Mouse (Mus musculus) left cerebral cortex, postnatal 36 days (tissue): Measurements from ENCODE around the gene Vps11. TPM values are rescaled to one million over a fixed set of nuclear protein-coding genes. Genes with fewer than 3 reads are reported as not detected.
"Not testable (repeated sequence)": the region's sequence is repeated elsewhere in the genome, so short reads cannot be mapped to it uniquely, and the experiment has no call there.

Experiments used
- DNase-seq, 2 experiments: peaks; one replicate each; pipeline ENCODE4 v3.0.0; 2021 to 2022; ENCODE audit warnings: low spot score in 2 of 2, mixed read lengths in 1 of 2
- intact Hi-C: fragments of 180-260 bp; cut with DNase I; formaldehyde crosslinking; loops from one replicate; pipeline ENCODE4 v1.15.1; 2025
- total RNA-seq, 2 experiments: library from RNA; stranded (reverse); gene quantifications; 2 replicates each; pipeline ENCODE4 v1.2.3; 2021

The Vps11 gene
- total RNA-seq, result 10 to 100 TPM; 52.5 to 55.5 TPM

DNA sequence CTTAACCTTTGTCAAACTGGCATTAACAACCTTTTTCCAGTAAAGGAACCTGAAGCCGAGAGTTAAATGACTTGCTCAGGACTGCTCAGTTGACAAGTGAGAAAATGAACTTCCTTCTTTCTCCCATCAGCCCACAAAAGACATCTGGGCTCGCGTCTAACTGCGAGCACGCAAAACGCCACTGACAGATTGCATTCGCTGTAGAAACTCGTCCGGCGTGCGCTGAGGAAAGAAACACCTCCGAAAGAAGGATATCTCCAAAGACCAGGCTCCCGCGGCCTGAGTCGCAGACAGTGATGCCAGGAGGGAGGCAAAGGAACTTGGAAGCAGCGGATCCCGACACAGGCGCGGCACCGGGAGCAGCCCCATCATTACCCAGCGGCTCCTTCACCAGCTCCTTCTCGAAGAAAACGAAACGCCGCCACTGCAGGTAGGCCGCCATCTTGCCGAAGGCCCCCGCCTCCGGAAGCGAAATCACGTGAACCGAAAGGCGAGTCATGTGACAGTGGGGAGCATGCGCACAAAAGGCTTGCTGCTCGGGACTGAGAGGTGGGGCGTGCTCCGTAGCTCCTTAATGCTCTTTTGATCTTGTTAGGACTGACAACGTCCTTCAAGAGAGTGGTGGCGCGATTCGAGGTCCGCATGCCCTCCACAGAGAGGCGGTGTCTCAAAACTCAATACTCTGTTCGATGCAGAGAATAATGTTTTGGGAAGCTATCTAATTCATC, at the start of gene Vps11:
Gene Vps11, minus strand, starts transcription at position 481 of the 728 bp plus-strand sequence.
- DNase-seq, result peak; percentile 91 to 94
- intact Hi-C loops, result no loop called here

DNA sequence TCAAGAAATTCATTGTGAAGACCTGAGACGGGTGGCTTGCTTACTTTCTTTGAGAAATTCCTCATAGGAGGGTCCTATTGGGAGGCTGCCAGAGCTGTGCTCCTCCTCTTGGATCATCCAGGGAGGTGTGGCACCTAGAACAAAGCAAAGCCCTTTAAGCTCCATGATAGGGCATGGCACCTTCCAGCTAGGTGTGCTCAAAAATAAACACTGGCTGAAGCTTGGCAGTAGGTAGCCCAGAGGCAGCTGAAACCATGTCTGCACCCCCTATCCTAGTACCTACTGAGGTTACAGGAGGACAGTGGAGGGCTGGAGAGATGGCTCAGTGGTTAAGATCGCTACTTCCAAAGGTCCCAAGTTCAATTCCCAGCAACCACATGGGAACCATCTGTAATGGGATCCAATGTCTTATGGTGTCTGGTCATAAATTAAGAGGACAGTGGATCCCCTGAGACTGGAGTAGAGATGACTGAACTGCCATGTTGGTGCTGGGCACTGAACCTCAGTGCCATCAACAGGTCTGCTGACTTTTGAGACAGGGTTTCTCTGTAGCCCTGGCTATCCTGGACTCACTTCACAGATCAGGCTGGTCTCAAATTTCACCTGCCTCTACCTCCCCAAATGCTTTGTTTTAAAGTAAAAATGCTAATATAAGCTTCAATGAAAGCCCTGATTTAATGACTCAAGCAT, 49.3 kb upstream of the Vps11 start:
- DNase-seq, result no peak
- intact Hi-C loops, result no loop called here

DNA sequence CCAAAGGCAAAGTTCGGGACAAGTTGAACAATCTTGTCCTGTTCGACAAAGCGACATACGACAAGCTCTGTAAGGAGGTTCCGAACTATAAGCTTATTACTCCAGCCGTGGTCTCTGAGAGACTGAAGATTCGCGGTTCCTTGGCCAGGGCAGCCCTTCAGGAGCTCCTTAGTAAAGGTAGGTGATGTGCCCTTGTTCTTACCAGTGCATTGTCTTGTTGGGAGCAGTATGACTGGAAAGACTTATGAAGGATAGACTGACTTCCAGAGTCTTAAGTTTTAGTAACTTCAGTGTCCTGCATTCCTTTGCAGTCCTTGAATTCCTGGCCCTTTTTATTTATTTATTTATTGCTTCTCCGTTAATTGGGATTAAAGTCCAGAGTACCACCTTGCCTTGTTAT, 47.2 kb upstream of the Vps11 start:
- DNase-seq, intact Hi-C loops: not testable (repeated sequence)

DNA sequence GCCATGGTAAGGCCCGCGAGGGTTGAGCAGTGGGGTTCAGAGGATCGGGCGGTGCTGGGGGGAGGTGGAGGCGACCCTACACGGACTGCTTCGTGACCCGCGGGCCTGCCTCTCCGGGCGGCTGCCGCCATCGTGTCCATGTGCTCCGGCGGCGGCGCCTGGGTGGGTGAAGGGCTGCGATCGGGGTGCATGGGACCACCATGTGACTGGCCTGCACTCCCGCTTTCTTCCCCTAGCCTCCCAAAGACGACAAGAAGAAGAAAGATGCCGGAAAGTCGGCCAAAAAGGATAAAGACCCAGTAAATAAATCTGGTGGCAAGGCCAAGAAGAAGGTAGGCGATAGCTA, 46.3 kb upstream of the Vps11 start:
- no peak for DNase-seq
- intact Hi-C loops, result no loop called here

DNA sequence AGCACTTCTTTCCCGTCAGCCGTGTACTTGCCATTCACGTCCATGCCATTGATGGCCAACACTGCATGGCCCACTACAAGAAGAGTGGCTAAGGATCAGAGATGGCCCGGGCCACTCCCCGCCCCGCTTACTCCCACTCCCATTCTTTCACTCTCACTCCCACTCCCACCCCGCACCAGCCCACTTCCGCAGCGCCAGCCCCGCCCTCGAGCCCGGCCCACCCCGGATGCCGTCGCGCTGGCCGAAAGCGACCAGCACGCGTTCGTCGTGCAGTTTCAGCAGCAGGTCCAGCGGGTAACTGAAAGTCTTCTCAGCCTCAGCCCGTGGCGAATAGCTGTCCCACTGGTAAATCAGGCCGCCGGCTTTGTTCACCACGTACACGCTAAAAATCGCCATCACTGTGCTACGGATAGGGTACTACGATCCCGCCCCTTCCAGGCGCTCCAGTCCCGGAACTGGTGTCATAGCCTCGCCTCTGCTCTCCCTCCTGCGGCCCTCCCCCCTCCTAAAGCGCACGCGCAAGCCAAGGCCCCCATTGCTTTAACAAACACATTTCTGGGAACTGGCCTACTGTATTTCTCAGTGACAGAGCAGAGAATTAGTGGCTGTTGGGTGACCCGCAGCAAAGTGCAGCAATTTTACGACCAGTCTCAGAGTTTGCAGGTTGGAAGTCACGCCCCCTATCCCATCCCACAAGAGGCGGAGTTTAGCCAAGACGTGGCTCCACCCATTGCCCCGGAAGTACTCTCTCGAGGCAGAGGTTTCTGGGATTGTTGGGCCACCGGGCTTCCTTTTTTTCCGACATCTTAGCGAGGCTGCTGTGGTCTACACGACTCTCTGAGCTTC, 45.7 kb upstream of the Vps11 start, which contains the start of the genes Rps25 and Trappc4:
Gene Rps25, plus strand, starts transcription at position 234 of the 846 bp plus-strand sequence.
Gene Trappc4, minus strand, starts transcription at position 695 of the 846 bp plus-strand sequence.
- intact Hi-C loops, result no loop called here
- DNase-seq, result peak; percentile 91

DNA sequence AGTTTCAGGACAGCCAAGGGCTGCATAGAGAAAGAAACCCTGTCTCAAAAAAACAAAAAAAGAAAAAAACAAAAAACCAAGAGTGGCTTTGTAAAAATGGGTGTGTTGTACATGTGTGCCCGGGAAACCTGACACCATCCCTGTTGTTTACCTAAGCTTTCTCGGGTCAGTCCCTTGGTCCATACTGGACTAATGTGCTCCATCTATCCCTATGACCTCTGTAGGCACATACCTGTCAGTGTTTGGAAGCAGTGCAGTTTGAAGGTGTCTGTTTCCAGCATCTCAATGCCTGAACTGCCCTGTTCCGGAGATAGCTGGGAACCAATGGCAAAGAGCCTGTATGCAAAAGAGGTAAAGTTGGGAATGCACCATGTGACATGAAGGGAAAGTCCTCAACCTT, 43.5 kb upstream of the Vps11 start:
- no peak for DNase-seq
- intact Hi-C loops, result no loop called here

DNA sequence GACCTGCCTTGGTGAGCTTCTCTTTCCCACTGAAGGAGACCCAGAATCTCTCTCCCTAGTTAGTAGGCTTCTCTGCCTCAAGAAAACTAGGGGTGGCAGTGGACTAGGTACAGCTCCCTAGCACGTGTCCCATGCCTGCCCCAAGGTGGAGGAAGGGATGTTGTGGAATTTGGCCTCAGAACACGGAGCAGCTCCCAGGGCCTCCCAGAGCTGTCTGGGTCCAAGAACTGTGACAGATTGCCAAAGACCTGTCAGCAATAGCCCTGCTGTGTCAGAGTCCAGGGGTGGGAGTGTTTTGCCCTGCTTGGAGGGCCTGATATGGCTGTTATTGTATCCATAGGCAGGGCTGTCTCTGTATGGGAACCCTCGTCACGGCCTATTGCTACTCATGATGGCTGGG, 39.6 kb upstream of the Vps11 start:
- intact Hi-C loops, result no loop called here

DNA sequence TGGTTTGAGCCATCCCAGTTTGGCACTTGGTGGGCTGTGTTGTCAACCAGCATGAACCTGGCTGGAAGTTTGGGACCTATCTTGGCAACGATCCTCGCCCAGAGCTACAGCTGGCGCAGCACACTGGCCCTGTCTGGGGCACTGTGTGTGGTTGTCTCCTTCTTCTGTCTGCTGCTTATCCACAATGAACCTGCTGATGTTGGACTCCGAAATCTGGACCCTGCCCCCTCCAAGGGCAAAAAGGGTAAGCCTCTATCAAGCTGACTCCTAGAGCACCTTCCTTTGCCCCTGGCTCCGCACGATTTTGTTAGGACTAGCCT, 38.3 kb upstream of the Vps11 start:
- intact Hi-C loops, result loop anchor here (10.0 kb wide), 1 partner anchor 415 kb away; no protein-coding TSS in a partner anchor
- DNase-seq, result no peak

More for the DNA sequence above, 39.6 kb upstream of the Vps11 start:
- DNase-seq, result no peak

DNA sequence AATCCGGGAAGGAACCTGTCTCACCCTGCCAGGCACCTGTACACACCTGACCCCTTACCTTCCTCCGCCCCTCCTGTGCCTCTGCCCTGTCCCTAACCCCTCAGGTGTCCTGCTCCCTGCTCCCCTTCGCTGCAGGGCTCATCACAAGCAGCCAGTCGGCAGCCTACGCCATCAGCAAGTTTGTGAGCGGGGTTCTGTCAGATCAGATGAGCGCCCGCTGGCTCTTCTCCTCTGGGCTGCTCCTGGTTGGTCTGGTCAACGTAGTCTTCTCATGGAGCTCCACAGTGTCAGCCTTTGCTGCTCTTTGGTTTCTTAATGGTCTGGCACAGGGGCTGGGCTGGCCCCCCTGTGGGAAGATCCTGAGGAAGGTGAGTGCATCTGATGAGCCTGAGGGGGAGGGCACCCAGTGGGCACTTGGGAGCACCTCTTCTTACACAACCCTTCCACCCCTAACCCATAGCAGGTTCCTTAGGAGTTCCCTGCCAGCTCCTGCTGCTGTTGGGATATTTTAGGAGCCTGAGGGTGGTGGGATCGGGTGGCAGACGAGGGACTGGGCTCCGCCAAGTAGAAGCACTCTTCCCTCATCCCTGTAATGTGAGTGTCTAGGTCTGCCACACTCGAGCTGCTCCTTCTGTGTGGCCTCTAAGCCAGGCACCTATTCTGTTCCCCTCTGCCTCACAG, 37.8 kb upstream of the Vps11 start:
- intact Hi-C loops, result loop anchor here (10.0 kb wide), 1 partner anchor 414 kb away; no protein-coding TSS in a partner anchor
- DNase-seq, result peak in 1 of 2 experiments; percentile 11

DNA sequence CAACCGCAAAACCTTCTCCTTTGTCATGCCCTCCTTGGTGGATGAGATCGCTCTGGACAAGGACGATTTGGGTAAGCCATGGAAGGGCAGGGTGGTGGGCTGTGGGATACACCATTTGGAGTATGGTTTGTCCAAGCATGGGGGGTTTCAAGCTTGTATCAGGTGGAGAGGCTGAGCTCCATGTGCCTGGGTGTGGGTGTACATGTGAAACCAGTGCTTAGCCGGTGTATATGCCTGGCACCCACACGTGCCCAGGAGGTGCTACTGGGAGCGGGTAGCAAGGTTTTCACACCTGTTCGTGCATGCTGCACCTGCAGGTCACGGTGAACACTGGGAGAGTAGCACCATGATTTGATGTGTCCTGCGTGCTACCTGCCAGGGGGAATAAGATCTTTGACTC, 37.1 kb upstream of the Vps11 start:
- intact Hi-C loops, result loop anchor here (10.0 kb wide), 1 partner anchor 414 kb away; no protein-coding TSS in a partner anchor
- peak in 1 of 2 experiments; percentile 18 for DNase-seq

DNA sequence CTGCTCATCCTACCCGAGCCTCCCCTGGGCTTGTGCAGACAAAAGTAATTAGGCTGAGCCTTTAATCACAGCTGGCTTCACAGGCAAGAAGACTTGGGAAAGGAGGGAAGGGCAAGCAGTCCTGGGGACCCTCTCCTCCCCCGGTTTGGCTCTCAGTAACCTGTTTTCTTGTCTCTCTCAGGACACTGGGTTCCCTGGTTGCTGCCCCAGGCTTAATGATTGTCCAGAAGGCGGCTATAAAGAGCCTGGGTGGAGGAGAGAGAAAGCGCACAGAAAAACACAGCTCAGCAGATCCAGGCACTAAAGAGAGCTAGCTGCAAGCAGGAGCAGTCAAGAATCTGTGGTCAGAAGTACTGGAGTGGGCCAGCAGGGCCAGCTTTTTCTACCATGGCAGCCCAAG, 36.6 kb upstream of the Vps11 start:
- peak in 1 of 2 experiments; percentile 22 for DNase-seq
- intact Hi-C loops, result loop anchor here (10.0 kb wide), 1 partner anchor 413 kb away; no protein-coding TSS in a partner anchor

DNA sequence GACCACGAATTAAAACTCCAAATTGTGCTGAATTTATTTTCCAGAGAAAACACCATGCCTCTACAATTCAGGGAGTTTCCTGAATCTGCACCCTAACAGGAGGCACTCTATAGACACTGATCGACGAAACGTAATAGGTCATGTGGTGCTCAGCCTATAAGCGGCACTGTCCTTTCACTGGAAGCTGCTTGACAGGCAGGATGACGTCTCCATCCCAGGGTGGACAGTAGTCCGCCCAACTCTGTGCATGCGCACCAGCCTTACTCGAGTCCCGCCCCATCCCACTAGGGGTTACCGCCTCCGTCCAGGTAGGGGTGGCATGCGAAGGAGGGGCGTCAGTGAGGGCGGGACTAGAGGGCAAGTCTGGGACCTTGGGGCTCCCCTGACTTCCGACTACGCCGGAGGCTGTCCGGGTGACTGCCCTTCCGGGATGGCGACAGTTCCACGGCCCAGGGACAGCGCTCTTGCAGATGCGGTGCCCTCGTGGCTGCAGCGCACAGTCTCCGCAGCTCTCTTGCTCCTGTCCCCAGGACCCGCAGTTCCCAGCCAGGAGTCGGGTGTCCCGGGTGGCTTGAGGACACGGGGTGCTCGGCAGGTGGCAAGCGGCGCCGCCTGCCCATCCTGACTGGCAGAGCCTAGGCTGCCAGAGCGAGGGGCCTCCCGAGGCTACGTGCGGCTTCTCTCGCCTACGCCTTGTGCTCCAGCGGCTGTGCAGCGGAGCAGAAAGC, 35.4 kb upstream of the Vps11 start, which contains the start of gene Slc37a4:
Gene Slc37a4, plus strand, starts transcription at position 169 of the 728 bp plus-strand sequence.
- intact Hi-C loops, result loop anchor here (10.0 kb wide), 1 partner anchor 412 kb away; no protein-coding TSS in a partner anchor
- peak; percentile 92 for DNase-seq

DNA sequence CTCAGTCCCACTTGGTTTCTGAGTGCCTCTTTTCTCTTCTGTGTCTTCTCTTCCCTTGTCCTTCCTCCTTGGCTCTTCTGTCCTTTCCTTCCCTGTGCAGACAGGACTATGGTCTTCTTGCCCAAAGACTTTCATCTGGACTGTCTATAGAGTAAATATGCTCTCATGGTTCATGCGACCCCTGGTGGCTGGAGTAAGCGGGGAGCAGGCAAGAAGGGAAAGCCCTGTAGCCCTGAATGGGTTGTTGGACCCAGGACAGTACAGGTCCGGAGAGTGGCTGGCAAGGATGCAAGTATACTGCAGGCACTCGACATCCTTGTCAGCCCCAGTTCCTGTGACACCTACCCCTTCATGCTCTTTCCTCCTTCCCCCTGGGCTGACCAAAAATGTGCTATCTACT, 30.0 kb upstream of the Vps11 start:
- intact Hi-C loops, result loop anchor here (5.0 to 10.0 kb wide), 2 partner anchors 264 to 407 kb away; no protein-coding TSS in a partner anchor
- DNase-seq, result peak; percentile 33 to 46

DNA sequence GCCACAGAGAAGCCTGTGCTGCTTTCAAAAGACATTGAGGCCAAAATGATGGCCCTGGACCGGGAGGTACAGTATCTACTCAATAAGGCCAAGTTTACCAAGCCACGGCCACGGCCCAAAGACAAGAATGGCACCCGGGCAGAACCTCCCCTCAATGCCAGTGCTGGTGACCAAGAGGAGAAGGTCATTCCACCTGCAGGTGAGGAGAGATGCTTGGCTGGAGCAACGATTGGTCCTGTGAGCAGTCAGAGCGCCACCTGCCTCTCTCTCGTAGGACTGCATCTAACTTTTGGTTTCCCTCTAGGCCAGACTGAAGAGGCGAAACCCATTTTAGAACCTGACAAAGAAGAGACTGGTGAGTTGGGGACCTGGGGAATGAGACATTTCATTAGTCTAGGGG, 27.8 kb upstream of the Vps11 start:
- intact Hi-C loops, result no loop called here

DNA sequence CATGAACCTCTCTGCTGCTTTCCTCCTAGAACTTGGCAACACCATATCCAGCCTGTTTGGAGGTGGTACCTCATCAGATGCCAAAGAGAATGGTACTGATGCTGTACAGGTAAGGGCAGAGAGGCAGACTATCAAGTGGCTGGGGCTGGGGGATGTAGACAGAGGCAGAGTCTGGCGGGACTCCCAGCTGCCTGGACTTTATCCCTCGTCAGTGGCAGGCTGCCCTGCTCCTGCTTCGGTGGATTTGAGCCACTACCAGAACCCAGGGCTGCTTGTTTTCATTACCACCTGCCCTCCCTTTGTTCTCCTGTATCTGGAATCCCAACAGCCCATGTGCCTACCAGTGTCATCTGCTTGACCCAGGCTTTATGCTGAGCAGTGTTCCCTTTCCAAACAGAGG, 25.8 kb upstream of the Vps11 start:
- intact Hi-C loops, result no loop called here

More for the DNA sequence above, 27.8 kb upstream of the Vps11 start:
- no peak for DNase-seq

DNA sequence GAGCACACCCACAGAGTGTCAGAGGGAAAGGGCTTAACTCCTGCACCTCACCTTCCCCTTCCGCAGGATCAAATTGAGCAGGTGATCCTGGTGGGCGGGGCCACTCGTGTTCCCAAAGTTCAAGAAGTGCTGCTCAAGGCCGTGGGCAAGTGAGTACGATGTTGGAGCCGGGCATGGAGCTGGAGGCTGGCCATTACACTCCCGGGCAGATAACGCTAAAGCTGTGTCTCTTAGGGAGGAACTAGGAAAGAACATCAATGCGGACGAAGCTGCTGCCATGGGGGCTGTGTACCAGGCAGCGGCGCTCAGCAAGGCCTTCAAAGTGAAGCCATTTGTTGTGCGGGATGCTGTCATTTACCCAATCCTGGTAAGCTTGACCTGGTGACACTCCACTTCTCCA, 23.1 kb upstream of the Vps11 start:
- no peak for DNase-seq
- intact Hi-C loops, result no loop called here

More for the DNA sequence above, 25.8 kb upstream of the Vps11 start:
- DNase-seq, result no peak

DNA sequence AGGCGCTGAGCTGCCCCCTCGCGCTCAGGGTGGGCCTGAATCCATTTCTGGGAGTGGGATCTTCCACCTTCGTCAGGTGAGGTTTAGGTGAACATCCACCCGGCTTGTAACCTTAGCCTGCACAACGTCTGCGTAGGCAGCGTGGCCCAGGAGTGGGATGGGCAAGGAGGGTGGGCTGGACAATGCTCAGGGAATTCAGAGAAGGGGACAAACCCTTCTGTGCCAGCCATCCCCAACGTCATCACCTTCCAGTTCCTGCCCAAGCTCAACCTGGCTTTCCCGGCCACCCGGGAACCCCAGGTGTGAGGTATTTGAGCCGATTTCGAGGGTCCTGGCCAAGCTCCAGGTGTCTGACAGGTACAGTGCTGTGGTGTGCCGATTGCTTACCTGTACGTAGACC, 18.4 kb upstream of the Vps11 start:
- DNase-seq, result no peak
- intact Hi-C loops, result no loop called here

DNA sequence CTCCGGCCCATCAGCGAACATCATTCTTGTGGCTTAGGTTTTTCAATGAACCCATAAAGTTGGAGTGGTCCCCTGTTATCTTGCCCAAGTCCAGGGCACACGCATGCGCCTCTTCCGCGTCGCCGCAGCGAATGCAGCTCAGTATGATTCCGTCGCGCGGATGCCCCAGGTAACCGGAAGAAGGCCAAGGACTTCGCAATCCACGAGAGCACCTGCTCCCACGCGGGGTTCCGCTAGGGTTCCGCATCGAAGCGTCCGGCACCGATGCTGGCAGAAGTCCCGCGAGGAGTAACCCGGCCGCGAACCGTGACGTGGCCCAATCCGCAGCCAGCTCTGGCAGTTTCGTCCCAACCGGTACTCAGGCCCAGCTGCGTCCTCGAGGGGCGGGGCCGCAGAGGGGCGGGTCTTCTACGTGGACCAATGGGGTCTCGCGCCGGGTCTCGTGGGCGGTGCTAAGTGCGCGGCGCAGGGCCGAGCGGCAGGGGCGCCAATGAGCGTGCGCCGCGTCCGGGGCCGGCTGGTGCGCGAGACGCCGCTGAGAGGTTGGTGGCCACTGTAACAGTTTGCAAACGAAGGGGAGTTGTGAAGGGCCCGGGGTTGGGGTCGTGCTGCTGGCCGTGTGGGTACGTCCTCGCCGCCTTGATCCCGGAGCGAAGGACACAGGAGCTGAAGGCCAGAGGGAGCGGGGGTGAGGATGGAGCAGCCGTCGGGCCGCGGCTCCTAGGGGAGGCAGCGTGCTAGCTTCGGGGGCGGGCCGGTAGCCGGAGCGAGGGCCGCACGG, 17.8 kb upstream of the Vps11 start, which contains the start of gene Hyou1:
Gene Hyou1, plus strand, starts transcription at position 437 of the 781 bp plus-strand sequence.
- intact Hi-C loops, result no loop called here
- peak; percentile 99 for DNase-seq
